Mouse (Mus musculus): ENCODE measurements around the gene Sik2.

- TF ChIP-seq CTCF (IDR thresholded peaks at IDR 0.05; ENCODE audit: low read depth, low read length): no peak
- TF ChIP-seq POLR2A (IDR thresholded peaks at IDR 0.05; ENCODE audit: insufficient read depth, low read length): no peak
Observed at GRCm38 (mm10) chr9:50942711-50943110, 66.2 kb downstream of the Sik2 start.

Measured in ES-Bruce4 (cell line).